Mouse (Mus musculus) adrenal gland, postnatal 4 days (tissue): ENCODE results near the gene Casz1. TPM values are rescaled to one million over a fixed set of nuclear protein-coding genes. Genes with fewer than 3 reads are reported as not detected.

Experiments used
- DNase-seq, 2 experiments: peaks; one replicate each; pipeline ENCODE4 v3.0.0; 2021 to 2022; ENCODE audit warnings: low spot score in 2 of 2, mixed read lengths in 2 of 2
- total RNA-seq, 2 experiments: library from RNA; stranded (reverse); gene quantifications; 2 replicates each; pipeline ENCODE4 v1.2.3; 2021

Gene Casz1
- total RNA-seq, 2 experiments from 2014 or later, result 10.1 to 15.6 TPM

GRCm38 (mm10) chr4:148842302-148842701 lies 38.1 kb downstream of the Casz1 start:
- no peak for DNase-seq

- no peak for DNase-seq
These were observed 40.7 kb downstream of the Casz1 start for GRCm38 (mm10) chr4:148844921-148845320.

- no peak for DNase-seq
These were observed 42.0 kb downstream of the Casz1 start for GRCm38 (mm10) chr4:148846203-148846602.

- DNase-seq, result no peak
These were observed 42.5 kb downstream of the Casz1 start for GRCm38 (mm10) chr4:148846724-148847123.

GRCm38 (mm10) chr4:148847636-148848035 lies 43.4 kb downstream of the Casz1 start:
- DNase-seq, result no peak

GRCm38 (mm10) chr4:148849437-148849836 lies 45.2 kb downstream of the Casz1 start:
- no peak for DNase-seq

- DNase-seq, result no peak
These were observed 48.8 kb downstream of the Casz1 start for GRCm38 (mm10) chr4:148853057-148853456.

GRCm38 (mm10) chr4:148854093-148854492 lies 49.9 kb downstream of the Casz1 start:
- no peak for DNase-seq

GRCm38 (mm10) chr4:148855527-148855926 lies 51.3 kb downstream of the Casz1 start:
- DNase-seq, result no peak

GRCm38 (mm10) chr4:148856216-148856615 lies 52.0 kb downstream of the Casz1 start:
- DNase-seq, result no peak

- DNase-seq, result no peak
These were observed 53.3 kb downstream of the Casz1 start for GRCm38 (mm10) chr4:148857398-148858084.

GRCm38 (mm10) chr4:148858194-148858593 lies 54.0 kb downstream of the Casz1 start:
- DNase-seq, result no peak

GRCm38 (mm10) chr4:148859415-148859814 lies 55.2 kb downstream of the Casz1 start:
- DNase-seq, result no peak

- DNase-seq, result no peak
These were observed 55.8 kb downstream of the Casz1 start for GRCm38 (mm10) chr4:148859906-148860491.

- no peak for DNase-seq
These were observed 56.4 kb downstream of the Casz1 start for GRCm38 (mm10) chr4:148860636-148861035.

GRCm38 (mm10) chr4:148866812-148867470 lies 62.7 kb downstream of the Casz1 start:
- no peak for DNase-seq

- DNase-seq, result peak in 1 of 2 experiments; percentile 20
These were observed 63.6 kb downstream of the Casz1 start for GRCm38 (mm10) chr4:148867721-148868397.

- no peak for DNase-seq
These were observed 65.3 kb downstream of the Casz1 start for GRCm38 (mm10) chr4:148869566-148869965.

GRCm38 (mm10) chr4:148870496-148870895 lies 66.3 kb downstream of the Casz1 start:
- DNase-seq, result no peak

GRCm38 (mm10) chr4:148871751-148872334 lies 67.6 kb downstream of the Casz1 start:
- peak in 1 of 2 experiments; percentile 30 for DNase-seq

- no peak for DNase-seq
These were observed 68.1 kb downstream of the Casz1 start for GRCm38 (mm10) chr4:148872372-148872771.
